Mouse (Mus musculus) CH12F3 (cell line): ENCODE measurements around the gene Lrit3.

ENCODE experiments used
- in situ Hi-C: fragments of 300-500 bp; cut with MboI; formaldehyde crosslinking; loops from 2 replicates; pipeline ENCODE4 v1.14.3; 2020; ENCODE audit warnings: low sequenced_read_pairs

Lrit3 gene

DNA sequence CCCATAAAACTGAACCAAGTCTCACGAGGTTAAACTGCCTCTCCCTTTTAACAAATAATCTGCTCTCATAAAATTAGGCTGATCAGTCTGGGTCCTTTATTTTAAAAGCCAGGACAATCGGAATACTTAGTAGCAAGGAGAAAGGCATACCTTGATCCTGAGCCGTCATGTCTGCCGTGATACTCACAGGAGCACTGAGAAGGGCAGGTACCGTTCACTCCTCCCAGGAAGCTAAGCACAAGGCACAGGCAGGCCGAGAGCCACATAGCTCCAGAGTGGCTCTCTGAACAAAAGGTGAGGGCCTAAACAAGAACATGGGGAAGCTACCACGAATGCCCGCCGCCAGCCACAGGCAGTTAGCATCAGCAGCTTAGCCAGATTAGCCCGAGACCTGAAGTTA, at the start of gene Lrit3:
Lrit3 (minus strand) TSS at position 266 of the 400 bp plus-strand sequence.
- in situ Hi-C loops = no loop called here

DNA sequence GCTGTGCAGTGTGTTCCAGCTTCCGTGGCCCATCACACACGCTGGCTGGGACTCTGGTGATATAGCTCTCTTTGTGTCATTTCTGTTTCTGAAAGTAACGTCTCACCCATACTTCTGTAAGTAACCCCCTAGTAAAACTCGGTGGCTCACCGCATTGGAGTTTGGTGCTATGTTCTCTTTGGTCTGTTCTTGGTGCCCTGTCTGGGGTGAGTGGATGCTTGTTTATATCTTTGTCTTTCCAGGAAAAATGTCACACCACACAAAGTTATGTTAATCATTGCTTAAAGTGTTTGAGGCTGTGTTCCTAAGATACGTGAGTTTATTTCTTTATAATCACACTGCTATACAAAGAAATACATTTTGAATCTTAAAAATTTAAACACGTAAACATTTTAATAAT, 43.0 kb upstream of the Lrit3 start:
- in situ Hi-C loops = no loop called here

DNA sequence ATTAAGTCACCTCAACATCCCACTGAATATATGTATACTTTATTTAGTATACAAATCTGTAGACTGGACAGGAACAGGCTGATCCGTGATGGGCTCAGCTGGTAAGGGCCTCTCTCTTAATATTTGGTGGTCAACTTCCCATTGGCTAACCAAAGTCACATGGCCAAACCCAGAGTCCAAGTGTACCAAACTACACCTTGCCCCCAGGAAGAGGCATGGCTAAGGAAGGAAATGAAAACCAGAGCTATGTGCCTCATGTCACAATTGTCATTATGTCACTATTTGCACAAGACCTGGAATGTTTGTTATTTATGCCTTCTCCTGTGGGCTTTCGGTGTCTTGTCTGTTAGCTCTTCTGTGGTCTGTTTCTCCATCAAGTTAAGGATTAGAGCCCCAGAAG, 42.0 kb upstream of the Lrit3 start:
- in situ Hi-C loops = no loop called here

DNA sequence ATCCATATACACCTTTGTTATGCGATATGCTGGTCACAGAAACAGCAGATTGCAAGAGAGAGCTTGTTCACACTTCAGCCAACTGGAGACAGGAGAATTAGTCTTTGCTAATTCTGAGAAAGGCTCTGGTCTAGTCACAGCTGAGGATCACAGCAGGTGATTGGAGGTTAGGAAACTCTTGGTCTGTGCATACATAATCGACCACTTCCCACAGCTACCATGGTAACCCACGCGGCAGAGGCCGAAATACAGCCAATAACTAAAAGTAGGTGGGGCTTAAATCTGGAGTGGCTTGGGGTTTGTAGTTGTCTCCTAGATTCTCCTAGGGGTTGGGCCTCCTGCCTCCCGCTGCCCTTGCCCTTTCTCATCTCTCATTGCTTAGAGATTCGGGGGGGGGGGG, 34.2 kb upstream of the Lrit3 start:
- in situ Hi-C loops = no loop called here

DNA sequence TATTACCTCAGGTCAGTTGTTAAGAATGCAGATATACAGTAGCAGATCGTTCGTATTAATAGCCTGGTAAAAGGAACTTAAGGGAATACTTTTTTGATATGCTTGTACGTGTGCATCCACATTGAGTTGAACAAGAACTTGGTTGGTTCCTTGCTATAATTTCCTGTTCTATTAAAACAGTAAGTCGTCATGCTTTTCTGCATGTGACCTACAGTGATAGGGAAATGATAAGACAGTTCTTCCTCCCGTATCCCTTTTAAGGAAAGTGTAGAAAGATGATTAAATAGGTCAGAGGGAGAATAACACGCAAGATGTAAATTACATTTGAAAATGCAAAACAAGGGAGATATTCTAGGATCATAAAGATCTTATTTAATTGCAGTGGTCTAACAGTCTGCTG, 33.1 kb upstream of the Lrit3 start:
- in situ Hi-C loops = no loop called here

DNA sequence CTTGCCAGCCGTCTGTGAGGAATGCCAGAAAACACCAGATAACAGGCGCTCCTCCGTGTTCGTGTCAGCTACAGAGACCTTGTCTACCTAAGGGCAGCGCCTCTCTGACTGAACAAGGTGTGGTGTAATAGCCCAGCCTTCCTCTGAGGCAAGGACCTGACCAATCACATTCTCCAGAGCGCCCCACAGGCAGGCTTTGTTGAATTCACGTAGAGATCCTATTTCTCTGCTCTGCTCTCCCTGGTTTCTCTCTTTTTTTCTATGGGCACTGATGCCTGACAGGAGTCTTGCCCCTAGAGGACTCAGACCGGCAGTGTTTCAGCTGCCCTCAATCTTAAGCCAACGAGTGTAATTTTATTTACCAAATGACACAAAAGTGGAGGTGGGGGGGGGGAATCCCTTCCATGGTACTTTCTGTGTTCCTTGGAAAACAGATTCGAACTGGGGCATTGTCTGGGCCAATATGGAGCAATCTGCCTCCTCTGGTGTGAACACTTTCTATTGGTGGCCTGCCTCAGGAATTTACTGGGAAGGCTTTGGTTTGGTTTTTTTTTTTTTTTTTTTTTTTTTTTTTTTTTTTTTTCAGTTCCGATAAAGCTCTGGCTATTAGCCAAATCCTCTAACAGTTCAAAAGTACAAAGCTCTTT, 32.3 kb upstream of the Lrit3 start:
- in situ Hi-C loops = no loop called here

DNA sequence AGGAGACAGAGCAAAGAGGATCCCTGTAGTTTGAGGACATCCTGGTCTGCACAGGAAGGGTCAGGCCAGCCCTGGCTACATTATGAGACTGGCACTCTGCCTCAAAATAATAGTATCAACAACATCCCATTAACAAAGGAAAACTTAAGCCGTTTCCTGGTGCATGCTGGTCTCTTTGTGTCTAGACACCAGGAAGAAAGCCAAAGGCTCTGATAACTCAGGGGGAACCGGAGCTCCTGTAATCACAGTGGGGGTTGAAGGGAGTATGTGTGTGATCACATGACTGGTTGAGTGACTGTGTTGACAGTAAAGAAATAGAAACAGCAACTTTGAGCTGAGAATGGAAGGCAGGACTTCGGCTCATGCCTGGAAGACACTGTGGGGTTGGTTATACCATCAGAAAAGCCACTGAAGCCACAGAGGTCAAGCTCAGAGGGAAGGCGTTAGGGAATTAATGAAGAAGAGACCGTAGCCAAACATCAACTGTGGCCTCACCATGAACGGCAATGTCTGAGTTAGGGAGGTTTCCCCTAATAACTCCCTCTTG, 31.6 kb upstream of the Lrit3 start, which contains the start of gene Cfi:
Cfi (plus strand) TSS at position 497 of the 547 bp plus-strand sequence.
- in situ Hi-C loops = no loop called here

DNA sequence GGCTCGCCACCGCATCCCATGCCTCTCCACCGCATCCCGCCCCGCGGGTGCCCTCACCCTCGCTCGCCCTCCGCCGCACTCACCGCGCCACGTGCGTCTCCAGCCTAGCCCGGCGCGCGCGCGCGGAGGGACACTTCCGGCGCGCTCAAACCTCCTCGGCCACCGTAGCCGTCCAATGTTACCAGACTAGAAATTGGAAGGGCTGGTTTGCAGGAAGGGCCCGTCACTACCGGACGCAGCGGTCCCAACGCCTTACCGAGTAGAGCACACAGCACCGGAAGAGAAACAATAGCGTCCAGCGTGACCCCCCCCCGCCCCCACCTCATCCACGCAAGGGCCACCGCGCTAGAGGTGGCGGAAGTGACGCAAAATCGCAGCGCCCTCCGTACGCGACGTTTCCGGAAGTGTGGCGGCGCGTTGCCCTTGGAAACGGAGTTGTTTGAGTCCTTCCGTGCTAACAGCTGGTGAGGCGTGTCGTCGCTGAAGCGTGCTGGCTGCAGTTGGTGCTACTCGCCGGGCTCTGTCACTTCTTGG, 27.3 kb upstream of the Lrit3 start, which contains the start of gene Gar1:
Gar1 (minus strand) TSS at position 362 of the 534 bp plus-strand sequence.
- in situ Hi-C loops = no loop called here

DNA sequence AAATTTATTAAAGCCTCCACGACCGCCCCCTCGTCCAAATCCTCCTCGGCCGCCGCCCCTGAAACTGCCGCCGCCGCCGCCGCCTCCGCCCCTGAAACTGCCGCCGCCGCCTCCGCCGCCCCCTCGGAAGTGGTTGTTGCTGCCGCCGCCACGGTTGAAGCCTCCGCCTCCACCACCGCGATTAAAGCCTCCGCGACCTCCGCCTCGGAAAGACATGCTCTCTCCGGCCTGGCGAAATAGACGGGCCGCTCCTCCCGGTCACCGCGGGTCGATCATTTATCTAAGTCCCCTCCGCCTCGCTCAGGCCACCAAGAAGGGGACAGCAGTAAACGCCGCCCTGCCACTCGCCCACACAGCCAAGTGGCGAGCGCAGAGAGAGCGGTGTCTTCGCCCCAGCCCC, 26.8 kb upstream of the Lrit3 start:
- in situ Hi-C loops = no loop called here

DNA sequence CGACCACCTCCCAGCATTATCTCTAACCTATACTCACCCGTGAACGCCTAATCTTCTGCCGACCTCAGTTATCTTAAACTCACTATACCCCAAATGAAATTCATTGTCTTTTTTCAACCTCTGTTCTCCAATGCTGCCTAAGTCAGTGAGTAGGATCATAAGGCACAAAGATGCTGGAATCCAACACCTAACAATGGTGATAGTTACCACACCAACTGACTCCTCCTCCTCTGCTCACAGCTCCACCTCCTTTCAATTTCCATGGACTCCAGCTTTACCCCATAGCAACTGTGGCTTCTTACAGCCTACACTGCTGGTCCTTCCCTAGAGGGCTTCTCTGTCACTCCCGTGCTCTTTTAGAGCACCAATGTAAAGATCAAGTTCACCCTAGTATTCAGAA, 23.9 kb upstream of the Lrit3 start:
- in situ Hi-C loops = no loop called here

DNA sequence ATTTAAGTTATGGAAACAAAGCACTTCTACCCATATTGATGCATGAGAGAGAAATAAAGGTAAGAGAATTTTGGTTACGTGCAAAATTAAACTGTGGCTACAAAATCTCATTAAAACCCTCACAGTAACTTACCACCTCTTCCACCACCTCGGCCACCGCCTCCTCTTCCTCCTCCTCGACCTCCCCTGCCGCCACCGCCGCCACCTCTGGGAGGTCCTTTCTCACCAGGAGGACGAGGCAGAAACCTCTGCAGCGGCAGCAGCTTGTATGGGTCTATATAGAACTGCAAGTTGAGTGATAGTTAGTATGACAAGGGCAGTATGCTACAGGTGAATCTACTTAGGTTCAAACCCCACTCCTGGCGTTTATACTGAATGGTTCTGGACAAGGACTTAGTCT, 22.9 kb upstream of the Lrit3 start:
- in situ Hi-C loops = no loop called here

DNA sequence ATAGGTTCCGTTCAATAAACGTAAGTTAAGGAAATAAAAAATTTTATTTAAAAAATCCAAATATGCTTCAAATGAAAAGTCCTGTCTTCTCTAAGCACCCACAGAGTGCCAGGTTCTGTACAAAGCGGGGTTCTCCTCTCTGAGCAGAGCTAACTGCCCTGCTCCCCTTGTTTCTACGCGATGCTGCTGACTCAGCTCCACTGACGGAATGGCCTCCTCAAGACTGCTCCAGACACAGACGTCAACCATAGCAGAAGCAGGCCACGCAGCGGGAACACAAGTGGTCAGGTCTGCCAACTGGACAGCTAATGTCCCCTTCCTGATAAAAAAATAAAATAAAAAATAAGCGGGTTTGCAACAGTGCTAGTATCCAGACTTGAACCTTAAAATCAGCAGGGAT, 21.1 kb upstream of the Lrit3 start:
- in situ Hi-C loops = no loop called here

DNA sequence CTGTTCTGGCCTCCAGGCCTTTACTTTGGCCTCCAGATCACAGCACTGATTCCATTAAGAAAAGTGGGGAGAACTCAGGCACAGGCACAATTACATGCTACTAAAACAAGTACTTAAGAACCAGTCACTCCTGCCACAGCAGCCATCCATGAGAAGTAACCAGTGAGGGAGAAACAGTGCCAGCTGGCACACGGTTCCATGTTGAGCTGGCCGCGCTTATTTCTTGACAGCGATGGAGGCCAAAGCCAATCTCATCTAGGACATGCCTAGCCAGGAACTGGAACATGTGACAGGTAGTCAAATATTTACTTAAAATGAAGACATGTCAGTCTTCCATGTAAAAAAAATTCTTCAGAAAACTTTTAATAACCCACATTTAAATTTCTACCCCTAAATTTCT, 20.3 kb upstream of the Lrit3 start:
- in situ Hi-C loops = no loop called here

DNA sequence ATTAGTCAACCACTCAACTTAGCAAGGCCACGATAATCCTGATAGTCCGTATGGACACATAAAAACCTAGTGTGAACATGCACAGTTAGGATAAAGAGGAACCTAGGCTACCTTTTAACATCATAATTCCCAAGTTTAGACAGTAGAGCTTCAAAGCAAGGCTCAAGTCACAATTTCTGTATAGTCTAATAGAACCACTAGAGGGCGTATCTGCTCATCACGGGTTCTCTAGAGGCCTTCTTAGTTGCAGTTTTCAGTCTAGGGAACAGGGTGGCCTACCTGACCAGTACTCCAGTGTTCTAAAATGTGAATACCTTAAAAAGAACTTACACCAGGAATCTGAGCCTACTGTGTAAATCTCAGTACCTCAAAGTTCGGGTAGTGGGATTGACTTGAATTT, 19.5 kb upstream of the Lrit3 start:
- in situ Hi-C loops = no loop called here

DNA sequence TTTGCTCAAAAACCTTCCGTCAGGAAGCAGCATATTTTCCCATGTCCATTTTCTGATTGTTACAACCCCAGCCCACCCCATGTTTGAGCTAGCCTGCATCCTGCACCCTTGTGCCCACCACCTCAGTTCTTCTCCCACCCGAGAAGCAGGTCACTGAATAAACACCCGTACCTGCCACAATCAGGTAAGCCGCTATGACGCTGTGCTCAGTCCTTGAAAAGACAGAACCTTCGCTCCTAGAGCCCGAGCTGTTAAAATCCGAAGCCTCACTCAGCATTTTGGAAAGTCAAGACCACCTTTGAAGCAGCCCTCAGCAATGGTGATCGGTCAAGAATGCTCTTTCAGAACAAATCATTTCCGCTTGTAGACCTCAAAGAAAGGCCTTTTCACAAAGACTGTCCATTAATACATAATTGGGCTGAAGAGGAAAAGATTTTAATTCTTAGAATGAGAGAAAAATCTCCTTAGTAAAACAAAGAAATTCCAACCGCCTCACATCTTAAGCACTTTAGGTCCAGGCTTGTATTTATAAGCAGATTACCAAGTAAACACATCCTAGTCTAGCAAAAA, 18.5 kb upstream of the Lrit3 start, which contains the start of gene Rrh:
Rrh (minus strand) TSS at position 382 of the 570 bp plus-strand sequence.
- in situ Hi-C loops = no loop called here

DNA sequence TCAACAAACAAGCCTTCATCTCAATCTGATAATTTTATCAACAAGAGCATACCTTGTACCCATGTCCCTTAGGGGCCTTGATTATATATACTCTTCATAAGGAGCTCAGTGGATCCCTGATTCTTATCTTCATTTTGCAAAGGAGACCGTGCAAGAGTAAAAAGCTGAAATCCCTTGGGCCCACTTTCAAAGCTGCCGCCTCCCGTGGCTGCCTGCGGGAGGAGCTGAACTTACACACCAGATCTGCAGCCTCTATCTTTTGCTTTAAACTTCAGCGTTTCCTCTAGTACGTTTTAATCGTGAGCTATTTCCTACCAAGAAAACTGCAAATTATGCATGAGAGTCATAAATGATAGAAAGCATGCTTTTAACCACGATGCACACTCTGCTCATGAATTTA, 17.9 kb upstream of the Lrit3 start:
- in situ Hi-C loops = no loop called here

DNA sequence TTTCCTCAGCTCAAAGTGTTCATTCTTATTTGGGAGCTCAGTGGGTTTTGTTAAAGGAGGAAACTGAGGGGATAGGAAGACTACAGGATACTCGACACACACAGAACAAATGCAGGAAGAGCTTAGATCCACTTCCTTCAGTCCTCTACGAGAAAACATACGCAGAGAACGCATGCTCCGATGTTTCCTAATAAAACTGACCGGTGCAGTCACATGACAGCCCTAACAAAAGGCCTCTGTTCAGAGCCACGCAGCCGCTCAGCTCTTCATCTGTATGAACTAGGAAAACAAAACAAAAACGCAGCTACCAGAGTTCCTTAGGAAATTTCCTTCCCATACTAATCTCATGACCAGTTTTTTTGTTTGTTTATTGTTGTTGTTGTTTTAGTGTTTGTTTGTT, 17.0 kb upstream of the Lrit3 start:
- in situ Hi-C loops = no loop called here

DNA sequence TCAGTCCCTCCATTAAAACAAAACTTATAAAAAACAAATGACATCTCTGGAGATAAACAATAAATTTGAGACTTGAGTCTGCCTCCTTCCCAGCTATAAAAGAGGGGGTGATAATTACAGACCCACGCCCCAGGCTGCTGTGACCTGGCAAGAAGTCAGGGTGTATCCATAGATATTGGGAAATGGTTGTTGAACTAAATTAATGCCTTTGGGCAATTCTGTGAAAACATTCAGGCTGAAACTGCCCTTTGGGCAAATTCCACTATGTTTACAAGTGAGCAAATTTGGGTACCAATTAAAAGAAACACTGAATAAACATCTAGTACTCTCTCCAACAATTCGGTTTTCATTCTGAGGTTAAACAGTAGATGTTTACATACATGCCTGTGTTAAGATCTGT, 4.8 kb downstream of the Lrit3 start:
- in situ Hi-C loops = no loop called here

DNA sequence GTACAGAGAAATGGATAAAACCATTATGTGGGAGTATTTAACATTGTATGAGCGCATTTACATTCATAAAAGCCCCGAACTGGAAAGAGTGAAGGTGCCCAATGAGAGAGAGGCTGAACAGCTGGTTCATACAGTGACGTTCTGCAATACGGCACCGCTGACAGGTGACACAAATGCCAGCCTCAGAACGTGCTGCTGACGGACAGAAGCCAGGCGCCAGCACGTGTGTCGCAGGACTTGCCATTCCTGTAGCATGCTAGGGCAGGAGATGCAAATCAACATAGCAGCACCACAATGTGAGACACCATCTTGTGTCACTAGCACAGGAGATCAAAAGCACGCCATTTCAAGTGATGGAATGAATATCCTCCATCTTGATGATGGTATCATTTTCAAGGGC, 5.3 kb downstream of the Lrit3 start:
- in situ Hi-C loops = no loop called here

DNA sequence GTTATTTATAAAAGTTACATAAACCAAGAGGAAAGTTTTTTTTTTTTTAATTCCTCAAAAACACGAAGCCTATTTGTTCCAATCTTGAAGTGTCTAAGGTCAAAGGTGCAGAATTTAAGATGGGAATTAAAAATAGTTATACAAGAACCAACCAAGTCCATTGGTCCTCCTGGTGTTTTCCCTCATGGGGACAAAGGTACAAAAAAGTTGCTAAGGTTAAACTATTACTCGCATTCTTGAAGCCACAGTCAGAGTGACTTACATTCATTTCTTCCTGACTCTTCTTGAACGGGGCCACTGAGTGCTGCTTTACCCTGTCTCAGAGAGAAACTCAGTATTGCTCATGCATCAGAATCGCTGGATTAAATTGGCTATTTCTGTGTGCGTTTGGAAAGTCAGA, 6.5 kb downstream of the Lrit3 start:
- in situ Hi-C loops = no loop called here

DNA sequence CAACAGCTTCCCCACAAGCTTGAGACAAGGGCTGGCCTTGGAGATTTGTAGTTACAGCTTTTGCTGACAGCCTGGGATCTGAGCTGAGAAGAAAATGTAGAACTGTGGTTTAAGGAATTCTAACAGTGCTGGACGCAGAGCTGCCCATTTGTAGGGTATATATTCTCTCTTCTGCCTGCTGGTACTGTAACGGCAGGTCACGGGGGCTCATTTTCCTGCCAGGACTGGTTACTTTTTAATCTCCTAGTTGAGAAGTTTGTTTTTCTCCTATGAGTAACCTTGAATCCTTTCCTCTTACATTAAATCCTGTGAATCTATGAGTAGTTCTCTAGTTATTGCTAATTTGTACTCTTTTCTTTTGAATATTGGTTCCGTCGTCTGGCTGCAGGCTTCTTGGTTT, 10.0 kb downstream of the Lrit3 start:
- in situ Hi-C loops = no loop called here

DNA sequence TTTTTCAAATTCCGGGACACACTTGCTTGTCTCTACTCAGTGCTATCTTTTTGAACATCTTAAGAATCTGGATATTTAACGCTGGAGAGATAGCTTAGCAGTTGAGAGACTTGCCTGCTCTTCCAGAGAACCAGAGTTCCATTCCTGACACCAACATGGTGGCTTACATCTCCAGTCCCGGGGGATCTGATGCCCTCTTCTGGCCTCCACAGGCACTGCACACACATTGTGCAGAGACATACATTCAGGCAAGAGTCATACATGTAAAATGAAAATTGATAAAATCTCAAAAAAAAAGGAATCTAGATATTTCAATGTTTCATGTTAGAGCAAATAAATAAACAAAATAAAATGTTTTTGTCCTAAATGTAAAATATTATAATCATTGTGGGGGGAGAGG, 21.1 kb downstream of the Lrit3 start:
- in situ Hi-C loops = no loop called here
